Mouse (Mus musculus): ENCODE measurements at regions not wholly inside any gene's neighbourhood (a gene's known extent, or its start where the extent isn't known, plus 50 kb on each side); places are given as distances from the start of the nearest gene placed in this dataset.

DNA sequence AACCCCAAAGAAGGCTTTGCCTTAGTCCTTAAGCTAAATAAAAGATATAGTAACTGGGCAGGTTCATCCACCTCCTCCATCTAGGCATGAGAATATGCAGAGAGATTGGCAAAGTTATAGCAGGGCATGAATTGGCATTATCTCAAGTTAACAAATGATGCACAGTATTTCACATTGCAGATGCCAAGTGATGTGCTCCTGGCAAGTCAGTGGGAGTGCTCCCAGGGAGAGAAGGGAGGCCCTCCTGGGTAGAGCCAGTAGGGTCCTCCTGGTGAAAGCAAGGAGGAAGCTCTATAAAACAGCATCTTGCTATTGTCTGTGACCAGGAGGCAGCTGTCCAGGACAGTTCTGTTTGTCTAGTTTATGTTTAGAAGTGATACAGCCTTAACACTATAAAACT lies 496.6 kb upstream of the Sox11 start:
- in situ Hi-C loops (cut with MboI, MseI) = no loop called here

DNA sequence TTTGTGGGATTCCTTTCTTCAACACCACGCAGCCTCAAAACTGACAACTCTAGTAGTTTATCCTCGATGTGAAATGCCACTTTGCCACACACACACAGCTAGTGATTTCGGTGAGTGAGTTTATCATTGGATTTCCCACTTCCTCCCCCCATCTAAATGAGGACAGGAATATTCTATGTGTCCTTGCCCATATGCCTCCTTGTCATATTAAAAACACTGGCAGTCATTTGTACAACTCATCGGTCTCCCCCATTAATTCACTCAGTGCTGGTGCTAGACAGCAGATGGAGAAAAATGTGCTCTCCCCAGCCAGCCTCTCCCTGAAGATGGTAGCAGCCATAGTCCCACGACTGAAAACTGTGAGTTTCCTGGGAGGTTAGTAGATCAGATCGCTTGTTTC lies 496.0 kb upstream of the Sox11 start:
- in situ Hi-C loops (cut with MboI, MseI) = no loop called here

DNA sequence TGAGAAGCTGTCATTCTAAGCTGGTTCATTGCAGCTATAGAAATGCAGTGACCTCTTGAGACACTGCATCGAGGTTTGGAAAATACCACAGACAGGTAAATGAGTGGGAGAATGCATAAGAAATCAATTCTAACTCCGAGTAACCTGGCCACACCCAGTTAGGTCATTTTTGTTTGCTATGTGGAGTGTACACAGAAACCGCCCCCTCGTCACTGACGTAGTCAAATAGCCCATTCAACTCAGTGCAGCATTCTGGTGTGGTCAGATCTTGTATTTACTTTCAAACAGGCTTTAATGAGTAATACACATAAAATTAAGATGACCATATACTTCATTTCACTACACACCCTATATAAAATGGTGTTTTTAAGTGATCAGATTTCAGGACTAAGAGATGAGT lies 483.8 kb upstream of the Sox11 start:
- in situ Hi-C loops (cut with MboI, MseI) = no loop called here

DNA sequence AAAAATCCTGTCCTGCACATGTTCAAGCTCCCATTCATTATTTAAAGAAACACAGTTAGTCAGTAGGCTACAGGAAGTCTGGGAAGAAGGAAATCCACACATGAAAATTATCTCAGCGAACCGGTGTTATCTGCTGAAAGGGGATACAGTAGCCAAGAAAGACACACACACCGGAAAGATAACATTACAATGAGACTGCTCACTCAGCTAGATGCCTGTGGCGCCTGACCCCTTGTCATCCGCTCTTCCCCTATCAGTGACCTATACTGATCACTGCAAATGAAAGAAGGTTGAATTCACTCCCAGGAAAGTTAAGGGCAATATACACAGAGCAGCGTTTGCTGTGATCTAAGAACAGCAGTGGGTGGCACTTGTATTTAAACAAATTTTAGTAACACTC lies 481.0 kb upstream of the Sox11 start:
- in situ Hi-C loops (cut with MboI, MseI) = no loop called here

DNA sequence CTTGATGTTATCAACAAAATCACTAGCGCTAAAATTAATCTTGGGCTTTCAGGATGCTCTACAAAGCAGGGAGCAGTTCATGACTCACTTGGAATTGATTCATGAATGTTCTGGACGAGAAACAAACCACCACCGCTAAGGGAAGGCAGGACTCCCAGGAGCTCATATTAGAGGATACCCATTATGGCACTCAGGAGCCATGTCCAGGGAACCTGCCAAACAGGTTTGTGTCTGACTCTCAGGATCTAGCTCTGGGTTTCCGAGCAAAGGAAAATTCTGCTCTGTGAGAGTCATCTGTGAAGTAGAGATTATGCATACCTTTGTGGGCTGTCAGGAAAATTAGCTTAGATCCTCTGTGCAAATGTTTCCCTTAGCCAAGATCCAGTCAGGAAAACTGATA lies 454.3 kb upstream of the Sox11 start:
- in situ Hi-C loops (cut with MboI, MseI) = loop anchor here in 1 of 2 experiments (10.0 kb wide), 1 partner anchor 922 kb away; no protein-coding TSS in a partner anchor

DNA sequence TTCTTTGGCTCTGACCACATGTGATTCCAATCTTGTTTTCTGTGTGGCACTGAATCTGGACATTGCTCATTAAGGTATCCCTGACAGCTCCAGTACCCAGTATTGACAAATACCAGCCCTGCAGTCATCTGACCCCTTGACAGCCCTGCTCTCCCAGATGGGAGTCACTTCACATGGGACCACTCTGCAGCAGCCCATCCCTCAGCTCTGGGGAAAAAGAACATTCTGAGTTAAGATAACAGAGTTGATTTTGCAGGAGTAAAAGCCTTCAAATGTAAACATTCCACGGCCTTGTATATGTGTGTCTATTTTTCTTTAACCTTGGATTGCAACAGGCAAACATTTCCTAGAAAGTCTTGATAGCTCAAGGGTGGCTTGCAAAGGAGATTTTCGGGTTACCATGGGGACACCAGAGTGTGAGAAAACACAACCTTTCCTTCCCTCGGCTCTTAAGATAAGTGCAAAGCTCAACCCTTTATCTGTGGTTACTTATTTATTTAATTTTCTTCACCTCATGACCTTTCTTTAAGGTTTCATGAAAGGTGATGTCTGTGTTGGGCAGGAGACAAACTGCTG lies 444.4 kb upstream of the Sox11 start:
- in situ Hi-C loops (cut with MboI, MseI) = no loop called here

DNA sequence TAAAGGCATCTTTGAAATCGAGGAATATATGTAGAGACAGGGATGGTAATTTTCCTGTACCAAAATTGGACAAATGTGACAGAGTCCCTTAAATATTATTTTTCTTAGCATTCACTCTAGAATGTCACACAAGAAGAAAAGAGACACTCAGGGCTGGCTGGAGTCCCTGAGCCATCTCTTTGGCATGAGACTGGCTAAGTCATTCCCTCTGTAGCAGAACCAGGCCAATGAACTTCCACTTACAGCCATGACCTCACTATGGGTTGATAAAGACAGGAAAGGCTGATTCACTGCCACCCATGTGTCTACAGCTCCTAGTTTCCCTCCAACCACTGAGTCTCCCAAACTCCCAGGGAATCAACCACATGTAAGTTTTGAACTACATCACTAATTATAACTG lies 438.4 kb upstream of the Sox11 start:
- in situ Hi-C loops (cut with MboI, MseI) = no loop called here

DNA sequence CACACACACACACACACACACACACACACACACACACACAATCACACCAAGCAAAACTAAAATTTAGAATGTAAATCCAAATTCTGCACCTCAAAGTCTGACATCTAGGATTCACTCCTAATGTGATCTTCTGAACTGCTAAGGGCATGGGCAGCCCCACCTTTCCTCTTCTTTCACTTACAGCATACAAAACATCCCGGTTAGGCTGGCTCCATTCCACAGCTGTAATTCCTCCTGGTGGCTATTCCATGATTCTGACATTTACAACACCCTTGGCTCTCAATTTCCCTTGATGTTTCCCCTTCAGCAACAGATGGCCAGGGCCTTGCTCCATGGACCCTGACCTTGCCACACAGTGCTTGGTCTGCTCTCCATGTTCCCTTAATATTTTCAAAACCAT lies 423.6 kb upstream of the Sox11 start:
- in situ Hi-C loops (cut with MboI, MseI) = no loop called here

DNA sequence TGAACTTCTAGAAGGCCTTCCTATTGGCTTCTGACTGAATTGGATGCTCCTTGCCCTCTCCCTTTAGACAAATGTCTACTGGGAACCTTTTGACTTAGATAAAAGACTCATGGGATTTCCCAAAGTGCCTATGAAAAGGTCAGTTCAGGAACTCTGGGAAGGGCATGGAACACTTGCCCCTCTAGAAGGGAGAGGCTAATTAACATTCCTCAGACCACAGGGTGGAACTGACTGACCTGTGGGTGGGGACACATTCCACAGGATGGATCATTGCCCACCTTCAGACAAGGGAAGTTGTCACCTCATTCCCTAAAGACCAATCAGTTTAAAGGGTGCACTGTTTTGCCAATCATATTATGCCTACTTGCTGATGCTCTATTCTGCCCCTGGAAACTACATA lies 416.6 kb upstream of the Sox11 start:
- in situ Hi-C loops (cut with MboI, MseI) = no loop called here

DNA sequence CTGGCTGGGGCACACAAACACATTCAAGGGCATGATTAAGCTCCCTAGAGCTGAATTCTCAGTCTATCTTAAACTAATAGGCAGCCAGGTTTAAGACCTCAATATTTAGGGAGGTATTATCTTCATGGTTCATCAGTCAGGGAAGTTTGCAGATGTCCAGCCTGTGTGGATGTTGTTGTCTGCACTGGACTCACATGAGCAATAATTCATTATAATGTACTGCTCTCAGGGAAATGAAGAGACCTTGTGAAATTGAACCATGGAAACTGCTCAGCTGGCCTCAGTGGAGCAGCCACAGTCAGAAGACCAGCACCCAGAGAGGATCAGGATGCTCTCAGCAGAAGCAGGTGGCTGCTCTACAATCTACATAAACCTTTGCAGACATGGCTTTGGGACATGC lies 415.3 kb upstream of the Sox11 start:
- in situ Hi-C loops (cut with MboI, MseI) = no loop called here

DNA sequence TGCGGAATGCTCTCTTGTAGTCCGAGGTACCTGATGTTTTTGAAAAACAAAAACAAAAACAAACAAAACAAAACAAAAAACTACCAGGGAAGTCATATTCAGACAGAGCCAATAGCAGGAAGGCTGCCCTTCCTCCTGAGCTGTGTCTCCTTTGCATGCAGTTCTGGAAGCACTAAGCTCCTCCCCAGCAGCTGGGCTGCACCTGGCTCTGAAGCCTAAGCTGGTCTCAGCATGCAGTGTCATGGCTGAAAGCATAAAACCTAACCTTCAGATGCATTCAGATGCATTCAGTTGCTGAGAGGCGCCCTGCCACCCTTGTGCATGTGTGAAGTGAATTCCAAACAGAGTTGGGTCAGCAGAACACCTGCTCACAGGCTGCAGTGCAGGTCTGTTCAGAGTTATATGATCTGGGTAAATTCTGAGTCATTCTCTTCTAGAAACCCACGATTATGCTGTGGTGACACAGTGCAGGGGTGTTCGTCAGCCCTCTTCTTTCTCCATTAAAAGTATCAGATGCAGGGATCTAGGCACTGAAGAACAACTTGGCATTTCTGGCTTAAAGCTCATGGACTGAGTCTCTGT lies 382.3 kb upstream of the Sox11 start:
- in situ Hi-C loops (cut with MboI, MseI) = no loop called here

DNA sequence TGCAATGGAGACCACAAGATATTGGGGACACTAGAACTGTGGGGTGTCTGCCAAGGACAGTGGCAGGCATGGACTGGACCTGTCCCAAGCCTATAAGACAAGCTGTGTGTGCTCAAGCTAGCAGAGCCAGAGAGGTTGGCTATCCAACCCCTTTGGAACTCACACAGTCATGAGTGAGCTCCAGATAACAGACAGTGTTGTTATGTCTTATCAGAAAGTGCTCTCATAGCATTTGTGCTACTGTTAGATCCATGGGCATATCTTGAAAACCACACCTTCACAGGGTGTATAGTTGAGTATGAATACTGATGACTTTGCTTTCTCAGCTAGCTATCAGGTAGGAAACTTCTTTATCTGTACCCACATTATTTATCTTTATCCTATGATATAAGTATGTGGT lies 338.1 kb upstream of the Sox11 start:
- in situ Hi-C loops (cut with MboI, MseI) = no loop called here

DNA sequence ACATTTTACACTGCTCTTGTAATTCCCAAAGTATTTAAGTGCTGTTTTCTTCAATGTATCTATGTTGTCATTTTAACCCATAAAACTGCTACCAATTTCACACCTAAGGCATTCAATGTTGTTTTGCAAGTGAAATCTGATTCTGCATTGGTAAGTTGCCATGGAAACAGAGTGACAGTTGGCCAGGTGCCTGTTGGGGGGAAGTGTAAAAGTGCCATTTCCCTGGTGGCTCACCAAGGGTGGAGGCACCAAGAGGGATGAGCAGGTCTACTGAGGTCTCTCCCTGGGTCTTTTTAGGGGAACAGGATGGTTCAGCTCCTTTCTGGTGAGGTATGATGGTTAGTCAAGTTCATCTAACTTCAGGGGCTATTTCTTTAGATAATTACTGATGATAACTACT lies 331.0 kb upstream of the Sox11 start:
- in situ Hi-C loops (cut with MboI, MseI) = no loop called here

DNA sequence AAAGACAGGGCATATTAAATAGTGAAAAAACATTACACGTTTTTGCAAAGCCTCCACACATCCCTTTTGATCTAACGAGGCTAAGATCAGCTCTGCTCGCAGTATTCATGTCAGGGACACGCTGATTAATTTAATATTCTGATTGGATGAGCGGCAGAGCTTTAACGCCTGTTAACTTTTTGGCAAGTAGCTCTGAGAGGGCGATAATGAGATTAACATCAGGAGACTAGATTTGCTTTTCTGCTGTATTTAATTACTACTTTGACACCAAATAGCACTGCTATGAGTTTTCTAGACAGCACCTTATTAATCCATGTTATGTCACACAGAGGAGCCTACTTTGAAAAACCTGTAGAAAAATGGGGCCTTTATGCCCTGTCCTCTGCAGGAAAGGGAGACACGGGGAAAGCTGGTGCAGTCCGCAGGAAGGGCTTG lies 328.3 kb upstream of the Sox11 start:
- in situ Hi-C loops (cut with MboI, MseI) = no loop called here

DNA sequence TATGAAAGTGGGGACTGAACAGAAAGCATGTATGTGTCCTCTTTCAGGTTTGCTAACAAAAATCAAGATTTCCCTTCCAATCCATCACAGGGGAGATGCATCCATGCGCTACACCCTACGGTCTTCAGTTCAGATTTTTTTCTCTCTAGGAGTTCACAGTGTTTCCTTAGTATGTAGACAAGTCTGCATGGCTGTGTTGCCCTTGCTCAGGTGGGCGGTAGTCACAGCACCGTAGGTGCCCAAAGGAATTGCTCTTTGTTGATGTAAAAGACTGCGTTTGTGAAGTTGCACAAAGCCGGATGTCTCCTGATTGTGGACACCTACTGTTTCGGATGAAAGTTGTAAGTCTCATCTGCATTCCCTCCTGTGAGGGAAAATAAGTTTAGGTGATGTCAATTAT lies 327.8 kb upstream of the Sox11 start:
- in situ Hi-C loops (cut with MboI, MseI) = no loop called here

DNA sequence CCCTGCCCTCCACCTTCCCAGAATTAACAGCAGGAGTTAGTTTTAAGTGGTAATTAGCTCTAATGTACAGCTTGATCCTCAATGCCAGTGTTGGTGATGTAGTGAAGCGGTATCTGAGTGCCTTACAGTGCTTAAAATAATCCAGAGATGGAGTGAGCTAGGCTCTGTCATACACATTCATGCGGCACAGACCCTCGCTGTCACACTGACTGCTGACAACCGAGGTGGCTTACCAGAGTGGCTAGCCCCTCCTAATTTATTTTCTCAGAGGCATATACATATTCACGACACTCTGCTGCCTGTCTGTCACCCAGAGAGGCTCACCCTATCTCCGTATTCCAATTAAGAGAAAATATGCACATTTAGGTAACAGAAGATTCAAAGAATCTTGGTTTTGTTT lies 327.2 kb upstream of the Sox11 start:
- in situ Hi-C loops (cut with MboI, MseI) = no loop called here

DNA sequence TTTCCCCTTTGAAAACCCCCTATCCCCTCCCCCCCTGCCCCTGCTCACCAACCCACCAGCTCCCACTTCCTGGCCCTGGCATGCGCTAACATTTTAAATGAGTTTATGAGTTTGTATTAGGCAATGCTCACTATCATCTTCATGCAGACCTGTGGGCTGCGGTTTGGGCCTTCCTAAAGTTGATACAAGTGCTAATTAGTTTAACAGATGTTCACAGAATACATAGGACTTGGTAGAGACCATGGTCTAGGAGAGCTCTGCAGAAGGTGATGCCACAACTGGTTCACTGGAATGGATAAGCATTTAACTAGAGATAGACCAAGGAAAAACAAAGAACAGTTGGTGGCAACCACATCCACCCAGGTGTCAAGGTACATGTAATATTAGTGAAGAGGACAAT lies 324.1 kb upstream of the Sox11 start:
- in situ Hi-C loops (cut with MboI, MseI) = no loop called here

DNA sequence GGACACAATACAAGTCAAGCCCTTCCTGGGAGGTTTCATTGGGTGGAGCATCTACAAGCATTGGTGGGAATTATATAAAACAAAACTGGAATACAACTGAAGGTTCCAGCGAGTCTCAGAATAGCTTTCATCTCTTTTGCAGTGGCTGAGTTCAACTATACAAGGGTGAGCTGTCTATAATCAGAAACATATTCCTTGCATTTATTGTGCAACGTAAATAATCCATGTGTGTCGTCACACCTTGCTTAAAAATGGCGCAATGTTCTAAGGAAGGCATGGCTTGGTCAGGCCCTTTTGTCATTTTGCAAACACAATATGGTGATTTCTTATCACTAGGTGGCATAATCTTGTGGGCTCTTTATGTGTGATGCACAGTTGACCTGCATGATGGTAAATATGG lies 320.8 kb upstream of the Sox11 start:
- in situ Hi-C loops (cut with MboI, MseI) = no loop called here

DNA sequence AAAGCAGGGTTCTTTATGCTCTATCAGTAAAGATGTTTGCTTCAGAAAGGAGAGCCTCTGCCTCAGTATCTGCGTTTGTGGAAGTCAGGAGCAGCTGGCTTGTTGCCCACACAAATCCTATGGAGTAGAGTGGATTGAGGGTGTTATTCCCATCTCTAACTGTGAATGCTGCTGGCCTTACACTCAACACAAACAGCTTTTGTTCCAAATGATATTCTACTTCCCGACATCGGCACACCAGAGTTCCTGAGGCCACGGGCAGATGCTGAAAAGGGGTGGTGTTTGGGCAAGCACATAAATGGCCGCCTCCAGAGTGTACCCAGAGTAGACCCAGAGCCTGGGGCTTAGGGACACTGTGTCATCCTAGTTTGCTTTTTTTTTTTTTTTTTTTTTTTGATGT lies 320.3 kb upstream of the Sox11 start:
- in situ Hi-C loops (cut with MboI, MseI) = no loop called here

DNA sequence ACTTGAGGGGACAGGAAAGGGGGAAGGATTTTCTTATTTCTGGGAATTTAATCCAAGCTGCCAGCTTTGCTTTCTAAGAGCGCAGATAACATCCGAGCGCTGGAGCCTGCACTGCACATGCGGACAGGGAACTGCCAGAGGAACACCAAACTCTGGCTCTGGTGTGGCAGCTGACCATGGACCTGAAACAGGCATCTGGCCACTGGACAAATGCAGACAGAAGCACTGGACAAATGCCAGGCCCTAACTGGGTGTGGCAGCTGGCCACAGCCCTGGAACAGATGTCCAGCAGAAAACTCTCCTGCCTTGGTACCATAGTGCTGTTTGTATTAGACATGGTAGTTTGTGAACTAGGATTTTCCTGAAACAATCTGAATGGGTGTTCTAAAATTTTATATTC lies 315.2 kb upstream of the Sox11 start:
- in situ Hi-C loops (cut with MboI, MseI) = no loop called here

DNA sequence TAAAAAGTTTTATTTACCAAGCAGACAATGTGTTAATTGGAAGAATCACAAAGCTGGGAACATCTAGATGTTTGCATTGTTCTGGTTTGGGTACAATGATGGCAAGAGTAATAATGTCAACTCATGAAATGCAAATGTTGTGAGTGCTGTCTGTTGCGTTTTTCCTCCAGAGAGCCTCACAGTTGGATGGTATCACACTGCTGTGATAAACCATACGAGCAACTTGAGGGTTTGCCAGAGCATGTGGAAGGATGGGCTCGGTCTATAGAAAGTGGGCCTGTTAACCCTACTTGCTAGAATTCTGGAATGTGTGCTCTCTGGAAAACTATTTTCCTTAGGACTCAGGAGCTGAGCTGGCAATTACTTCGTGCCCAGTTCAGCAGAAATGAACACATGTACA lies 311.2 kb upstream of the Sox11 start:
- in situ Hi-C loops (cut with MboI, MseI) = no loop called here

DNA sequence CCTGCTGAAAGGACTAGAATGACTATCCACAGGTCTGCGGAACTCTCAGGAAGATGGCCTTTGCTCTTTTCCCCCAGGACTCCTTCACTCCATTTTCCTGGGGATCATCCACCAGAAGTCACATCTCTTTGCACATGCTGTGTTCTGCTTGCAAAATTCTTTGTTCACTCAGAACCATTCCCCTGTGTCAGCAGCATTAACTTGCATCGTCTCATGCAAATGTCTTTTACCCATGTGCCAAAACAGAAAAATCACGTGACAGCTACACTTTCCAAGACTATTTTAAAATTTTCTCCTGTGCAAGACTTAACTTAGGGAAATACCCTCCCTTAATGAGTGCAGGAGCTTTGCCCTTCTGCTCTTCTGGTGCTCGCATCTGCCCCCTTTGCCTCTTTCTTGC lies 306.2 kb upstream of the Sox11 start:
- in situ Hi-C loops (cut with MboI, MseI) = no loop called here

DNA sequence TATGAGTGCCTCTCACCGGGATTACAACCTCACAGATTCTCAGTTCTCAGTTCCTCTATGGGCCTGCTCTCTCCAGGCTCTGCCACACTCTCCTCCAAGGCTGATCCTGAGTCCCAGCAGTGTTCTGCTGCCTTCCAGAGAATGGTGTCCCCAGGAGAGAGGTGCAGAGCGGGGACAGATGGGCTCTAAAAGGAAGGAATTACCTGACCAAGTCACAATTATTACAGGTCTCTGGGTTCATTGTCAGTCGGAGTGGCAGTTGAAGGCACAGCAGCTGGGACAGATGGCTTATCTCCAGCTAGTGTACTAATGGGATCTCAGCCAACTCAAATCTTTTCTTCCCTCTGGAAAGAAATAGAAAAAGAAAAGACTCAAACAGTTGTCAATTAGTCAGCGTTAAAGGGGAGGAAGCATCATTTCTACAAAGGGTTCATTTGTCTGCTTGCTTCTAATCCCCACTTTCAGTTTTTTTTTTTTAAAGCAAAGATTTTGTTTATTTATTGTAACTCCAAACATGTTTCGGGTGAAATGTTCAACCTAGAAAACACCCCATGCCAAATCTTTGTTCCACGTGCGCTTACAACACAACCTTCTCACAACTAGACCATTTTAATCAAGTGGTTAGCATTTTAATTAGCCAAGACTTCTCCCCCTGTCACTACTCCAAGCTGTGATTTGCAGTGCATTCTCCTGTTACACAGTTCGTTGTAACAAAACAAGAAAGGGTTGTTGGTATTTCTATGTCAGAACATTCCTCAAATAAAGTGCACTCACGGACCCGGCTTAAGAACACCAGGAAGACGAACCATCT lies 304.3 kb upstream of the Sox11 start:
- in situ Hi-C loops (cut with MboI, MseI) = no loop called here

All from T-helper 17 cell (primary cell).